ENCODE assay signal across 17 mouse cellular contexts in genomic region chr11:94122341-94123030, GRCm38 (mm10).
"Had no signal": no experiment of that assay in that cellular context is flagged by ENCODE, and none has a peak within 500 bp of the region (broad histone marks: within the 10 kb centered on the region; RNA-seq: fewer than 3 reads in every experiment).

No protein-coding gene starts in this region.

- H3K4me3 ChIP-seq: kidney, embryonic 15.5 days; limb, embryonic 13.5 days; liver, embryonic 12.5 days; liver, embryonic 15.5 days; lung, embryonic 15.5 days; midbrain, embryonic 13.5 days; stomach, embryonic 15.5 days had no signal

- H3K9me3 ChIP-seq: kidney, embryonic 15.5 days; limb, embryonic 13.5 days; liver, embryonic 12.5 days; liver, embryonic 15.5 days; lung, embryonic 15.5 days; midbrain, embryonic 13.5 days; stomach, embryonic 15.5 days had no signal

- H3K4me1 ChIP-seq: kidney, embryonic 15.5 days; limb, embryonic 13.5 days; liver, embryonic 12.5 days; liver, embryonic 15.5 days; lung, embryonic 15.5 days; midbrain, embryonic 13.5 days; stomach, embryonic 15.5 days had no signal

- ATAC-seq: liver, embryonic 12.5 days; midbrain, embryonic 13.5 days had no signal

- H3K4me2 ChIP-seq: kidney, embryonic 15.5 days; limb, embryonic 13.5 days; liver, embryonic 12.5 days; liver, embryonic 15.5 days; lung, embryonic 15.5 days; midbrain, embryonic 13.5 days; stomach, embryonic 15.5 days had no signal

- H3K9ac ChIP-seq: kidney, embryonic 15.5 days; limb, embryonic 13.5 days; liver, embryonic 12.5 days; liver, embryonic 15.5 days; lung, embryonic 15.5 days; midbrain, embryonic 13.5 days; stomach, embryonic 15.5 days had no signal

- H3K27ac ChIP-seq: kidney, embryonic 15.5 days; limb, embryonic 13.5 days; liver, embryonic 12.5 days; liver, embryonic 15.5 days; lung, embryonic 15.5 days; midbrain, embryonic 13.5 days; stomach, embryonic 15.5 days had no signal

- H3K27me3 ChIP-seq: kidney, embryonic 15.5 days; limb, embryonic 13.5 days; liver, embryonic 12.5 days; liver, embryonic 15.5 days; lung, embryonic 15.5 days; midbrain, embryonic 13.5 days; stomach, embryonic 15.5 days had no signal

- DNase-seq: kidney, adult 11 months; kidney, adult 8-10 months; kidney, postnatal 10 days; kidney, postnatal 36 days; liver; lung, adult 18-20 months; lung, postnatal 10 days; lung, postnatal 36 days; spleen, adult 18-20 months; thymus, postnatal 25 days had no signal
